Mouse (Mus musculus) gastrocnemius, adult 2 months (tissue): Measurements from ENCODE around the gene Washc1. TPM values are rescaled to one million over a fixed set of nuclear protein-coding genes. Genes with fewer than 3 reads are reported as not detected.
"Not testable (repeated sequence)": the region's sequence is repeated elsewhere in the genome, so short reads cannot be mapped to it uniquely, and the experiment has no call there.

Experiments
- DNase-seq: peaks from one replicate; pipeline ENCODE4 v3.0.0; 2022
- H3K27ac ChIP-seq: fragments of 200-600 bp; 2 replicates; pipeline ENCODE4 v1.8.1; 2022; ENCODE audit warnings: mild to moderate bottlenecking
- H3K4me3 ChIP-seq: fragments of 200-600 bp; 2 replicates; pipeline ENCODE4 v1.8.1; 2022; ENCODE audit warnings: mild to moderate bottlenecking, moderate library complexity
- CTCF ChIP-seq: fragments of 200-600 bp; IDR thresholded peaks from 2 replicates; pipeline ENCODE4 v1.8.1; 2022; ENCODE audit warnings: antibody characterized with exemption, mild to moderate bottlenecking, moderate library complexity
- intact Hi-C: fragments of 180-260 bp; cut with DNase I; formaldehyde crosslinking; loops from one replicate; pipeline ENCODE4 v1.15.1; 2025
- long read RNA-seq, 2 experiments: library from polyadenylated mRNA; stranded (forward); transcript quantifications; one replicate each; pipeline ENCODE4 v2.0.0; 2021
- total RNA-seq, 2 experiments: library from RNA; stranded (reverse); gene quantifications; 2 replicates each; pipeline ENCODE4 v1.2.3; 2021

Gene Washc1
- total RNA-seq, result 10 to 100 TPM; 16.4 to 18.7 TPM
- long read RNA-seq, experiment 1, transcript Washc1-202 (11 exons, 1,831 nt), result major isoform, 5 of 9 reads
- long read RNA-seq, experiment 1, partial matches to known transcripts, result 1 of 9 reads
- long read RNA-seq, experiment 1, other reads (novel, unspliced or antisense), result 0 of 9 reads
- long read RNA-seq, experiment 2, partial matches to known transcripts, result 0 of 6 reads
- long read RNA-seq, experiment 2, other reads (novel, unspliced or antisense), result 0 of 6 reads

GRCm38 (mm10) chr17:66111402-66111959 is at the start of gene Washc1:
Gene Washc1, plus strand, starts transcription at chr17:66111545.
- H3K27ac ChIP-seq, result peak within 1 kb of the TSS; percentile 92
- intact Hi-C loops, result no loop called here
- H3K4me3 ChIP-seq, result peak within 1 kb of the TSS; percentile 90
- peak; percentile 93 for DNase-seq
- peak; percentile 8; the same call in 1 of the 2 replicates for TF ChIP-seq CTCF

GRCm38 (mm10) chr17:66065115-66065514 is 46.2 kb upstream of the Washc1 start:
- intact Hi-C loops, result no loop called here
- no peak for TF ChIP-seq CTCF
- Histone ChIP-seq H3K4me3 (no peak overlapping the region), H3K27ac (no peak overlapping the region)
- DNase-seq, result no peak

- H3K4me3 ChIP-seq, intact Hi-C loops, H3K27ac ChIP-seq, DNase-seq: not testable (repeated sequence)
Measured at GRCm38 (mm10) chr17:66069036-66069435, 42.3 kb upstream of the Washc1 start.

- no peak overlapping the region for H3K4me3 ChIP-seq
- no peak for TF ChIP-seq CTCF
- DNase-seq, result no peak
- no peak overlapping the region for H3K27ac ChIP-seq
- intact Hi-C loops, result no loop called here
Measured at GRCm38 (mm10) chr17:66073971-66074370, 37.4 kb upstream of the Washc1 start.

DNA sequence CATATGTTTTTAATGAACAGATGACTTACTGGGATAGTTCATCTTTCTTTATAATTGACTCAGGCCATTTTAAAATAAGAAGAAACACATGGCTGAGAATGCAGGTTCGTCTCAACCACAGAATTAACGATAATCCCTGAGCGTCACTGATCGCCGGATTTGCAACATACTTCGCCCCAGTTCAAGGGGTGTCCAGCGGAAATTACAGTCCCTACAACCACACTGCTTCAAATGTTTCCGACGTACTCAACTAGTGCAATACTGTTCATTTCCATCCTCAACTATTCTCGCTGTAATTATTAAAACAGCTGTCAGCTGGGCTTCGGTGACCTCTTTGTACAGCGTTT is 35.5 kb upstream of the Washc1 start:
- Histone ChIP-seq H3K27ac (peak overlapping the region; percentile 95), H3K4me3 (peak overlapping the region; percentile 97)
- no peak for DNase-seq
- no peak for TF ChIP-seq CTCF
- intact Hi-C loops, result loop anchor here (2.0 kb wide), 1 partner anchor 25 kb away; the partner anchor contains the start of gene Ndufv2

DNA sequence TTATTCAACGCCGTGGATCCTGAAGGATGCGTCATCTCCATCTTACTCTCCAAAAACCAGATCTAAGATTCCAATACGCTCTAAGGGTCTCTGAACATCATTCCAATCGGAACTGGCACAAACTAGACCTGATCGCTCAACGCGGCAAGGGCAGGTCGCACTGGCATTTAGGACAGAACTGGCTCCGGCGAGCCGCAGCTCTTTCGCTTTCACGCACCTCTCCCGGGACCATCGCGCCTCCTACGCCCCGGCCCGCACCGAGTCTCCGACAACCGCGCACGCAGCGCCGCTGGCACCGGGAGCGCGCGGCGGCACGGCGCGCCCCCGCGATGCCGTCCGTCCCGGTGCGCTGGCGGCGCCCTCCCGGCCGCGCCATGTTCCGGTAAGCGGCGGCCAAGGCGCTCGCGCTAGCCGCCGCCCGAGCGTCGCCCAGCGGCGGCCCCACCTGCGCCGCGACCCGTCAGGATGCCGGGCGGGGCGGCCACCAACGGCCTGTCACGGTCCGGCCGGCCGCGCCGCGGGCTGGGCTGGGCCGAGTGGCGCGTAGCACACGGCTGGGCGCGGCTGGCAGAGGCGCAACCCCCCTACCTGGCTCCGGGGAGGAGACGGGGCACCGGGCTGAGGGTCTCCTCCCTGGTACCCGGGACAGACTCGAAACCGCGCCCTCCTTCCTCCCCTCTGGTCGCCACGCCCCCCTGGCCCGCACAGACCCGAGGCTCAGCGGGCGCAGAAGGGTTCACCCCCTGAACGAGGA is 35.0 kb upstream of the Washc1 start:
- Histone ChIP-seq H3K27ac (peak overlapping the region; percentile 95), H3K4me3 (peak overlapping the region; percentile 97)
- no peak for TF ChIP-seq CTCF
- DNase-seq, result peak; percentile 69
- intact Hi-C loops, result loop anchor here (2.0 kb wide), 1 partner anchor 24 kb away; the partner anchor contains the start of gene Ndufv2

DNA sequence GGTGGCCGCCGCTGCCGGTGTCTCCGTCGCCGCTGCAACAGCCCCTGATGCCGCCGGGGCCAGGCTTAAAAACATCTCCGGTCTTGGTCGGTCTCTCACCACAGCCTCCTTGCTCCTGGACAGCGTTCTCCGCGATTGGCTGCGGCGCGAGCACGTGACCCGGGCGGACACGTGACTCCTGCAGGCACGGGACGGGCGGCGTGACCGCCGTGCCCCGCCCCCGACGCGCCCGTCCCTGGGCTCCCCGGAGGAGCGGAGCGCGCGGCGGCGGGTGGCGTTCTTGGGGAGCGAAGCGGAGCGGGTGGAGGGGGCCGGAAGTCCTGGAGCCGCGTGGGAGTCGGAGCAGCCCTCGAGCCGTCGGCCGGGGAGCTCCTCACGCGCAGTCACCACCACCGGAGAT is 34.4 kb upstream of the Washc1 start, which contains the start of gene Ankrd12:
Gene Ankrd12 (minus strand): TSS at position 156 of the 400 bp plus-strand sequence.
- intact Hi-C loops, result loop anchor here (2.0 kb wide), 1 partner anchor 24 kb away; the partner anchor contains the start of gene Ndufv2

DNA sequence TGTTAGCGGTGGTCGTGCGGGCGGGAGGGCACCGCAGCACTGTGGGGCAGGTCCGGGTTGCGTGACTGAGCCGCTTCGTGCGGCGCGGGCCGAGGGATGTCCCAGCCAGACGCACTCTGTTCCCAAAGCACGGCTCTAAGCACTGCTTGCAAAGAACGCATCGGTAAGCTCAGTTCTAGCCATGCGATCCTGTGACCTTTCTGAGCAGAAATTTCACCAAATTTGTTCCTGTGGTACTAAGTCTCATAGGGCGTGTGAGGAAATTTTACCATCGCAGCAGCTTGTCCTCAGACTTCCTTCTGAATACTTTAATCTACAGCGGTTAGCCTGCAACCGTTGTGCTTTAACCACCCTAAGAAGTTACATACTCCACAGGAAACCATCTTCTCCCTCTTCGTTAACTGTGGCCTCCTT is 33.9 kb upstream of the Washc1 start:
- TF ChIP-seq CTCF, result no peak
- Histone ChIP-seq H3K27ac (peak overlapping the region; percentile 95), H3K4me3 (peak overlapping the region; percentile 97)
- DNase-seq, result no peak
- intact Hi-C loops, result loop anchor here (2.0 kb wide), 1 partner anchor 23 kb away; the partner anchor contains the start of gene Ndufv2

More for the DNA sequence above, 34.4 kb upstream of the Washc1 start, which contains the start of gene Ankrd12:
- Histone ChIP-seq H3K27ac (peak within 1 kb of the TSS; percentile 95), H3K4me3 (peak within 1 kb of the TSS; percentile 97)
- TF ChIP-seq CTCF, result no peak
- DNase-seq, result peak; percentile 98

DNA sequence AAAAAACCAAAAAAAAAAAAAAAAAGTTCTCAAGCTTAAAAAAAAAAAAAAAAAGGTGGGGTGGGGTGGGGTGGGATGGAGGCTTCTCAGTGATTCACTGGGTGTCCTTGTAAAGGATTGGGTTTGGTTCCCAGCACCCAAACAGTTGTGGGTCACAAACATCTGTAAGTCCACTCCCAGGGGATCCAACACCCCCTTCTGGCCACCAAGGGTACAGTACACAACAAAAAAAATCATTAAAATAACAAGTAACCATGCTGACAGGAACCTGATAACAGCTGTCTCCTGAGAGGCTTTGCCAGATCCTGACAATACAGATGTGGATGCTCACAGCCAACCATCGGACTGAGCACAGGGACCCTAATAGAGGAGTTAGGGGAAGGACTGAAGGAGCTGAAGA is 26.9 kb upstream of the Washc1 start:
- intact Hi-C loops, result no loop called here
- no peak for DNase-seq
- no peak overlapping the region for H3K27ac ChIP-seq
- H3K4me3 ChIP-seq, result no peak overlapping the region
- TF ChIP-seq CTCF, result peak; percentile 10; the same call in 1 of the 2 replicates

- H3K27ac ChIP-seq, result no peak overlapping the region
- TF ChIP-seq CTCF, result no peak
- H3K4me3 ChIP-seq, result no peak overlapping the region
- DNase-seq, result no peak
- intact Hi-C loops, result no loop called here
Measured at GRCm38 (mm10) chr17:66085038-66085437, 26.3 kb upstream of the Washc1 start.

GRCm38 (mm10) chr17:66090251-66090650 is 21.1 kb upstream of the Washc1 start:
- TF ChIP-seq CTCF, result no peak
- no peak overlapping the region for H3K4me3 ChIP-seq
- intact Hi-C loops, result no loop called here
- no peak overlapping the region for H3K27ac ChIP-seq
- no peak for DNase-seq

- Histone ChIP-seq H3K4me3 (no peak overlapping the region), H3K27ac (no peak overlapping the region)
- intact Hi-C loops, result no loop called here
- TF ChIP-seq CTCF, result no peak
- DNase-seq, result no peak
Measured at GRCm38 (mm10) chr17:66091392-66091791, 20.0 kb upstream of the Washc1 start.

DNA sequence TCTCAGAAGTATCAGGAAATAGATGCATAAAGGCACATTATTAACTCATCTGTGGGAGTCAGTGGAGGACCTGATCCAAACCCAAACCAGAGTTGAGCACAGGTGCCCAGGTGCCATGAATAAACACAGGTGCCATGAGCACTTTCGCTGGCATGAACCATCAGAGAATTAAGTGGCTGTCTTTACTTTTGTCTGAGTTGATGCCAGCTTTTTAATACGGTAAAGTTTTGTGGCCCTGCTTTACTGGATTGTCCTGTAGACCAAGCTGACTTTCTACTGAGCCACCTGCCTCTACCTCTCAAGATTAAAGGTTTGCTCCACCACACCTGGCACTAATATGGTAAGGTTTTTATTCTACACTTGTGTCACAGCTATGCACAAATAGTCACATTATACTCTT is 19.3 kb upstream of the Washc1 start:
- intact Hi-C loops, result no loop called here
- TF ChIP-seq CTCF, result no peak
- no peak overlapping the region for H3K4me3 ChIP-seq

More for the DNA sequence above, 19.3 kb upstream of the Washc1 start:
- DNase-seq, result no peak
- H3K27ac ChIP-seq, result no peak overlapping the region
